Mouse (Mus musculus) ovary, postnatal 36 days (tissue): Measurements from ENCODE around the gene C1qtnf6.
A peak's percentile ranks its signal among the peaks of the same experiment; 100 is the strongest.

Experiments
- DNase-seq: peaks from one replicate; pipeline ENCODE4 v3.0.0; 2022; ENCODE audit warnings: low spot score, mixed read lengths

The C1qtnf6 gene

GRCm38 (mm10) chr15:78544561-78545001, 13.4 kb upstream of the C1qtnf6 start, which contains the start of gene Sstr3:
Gene Sstr3 (minus strand): TSS chr15:78544685.
- peak; percentile 52 for DNase-seq

GRCm38 (mm10) chr15:78544041-78544440, 12.8 kb upstream of the C1qtnf6 start:
- DNase-seq = no peak

GRCm38 (mm10) chr15:78542767-78543303, 11.6 kb upstream of the C1qtnf6 start:
- DNase-seq = no peak

- DNase-seq = no peak
These were observed 11.0 kb upstream of the C1qtnf6 start for GRCm38 (mm10) chr15:78542098-78542766.

GRCm38 (mm10) chr15:78541606-78542005, 10.4 kb upstream of the C1qtnf6 start:
- DNase-seq = no peak

GRCm38 (mm10) chr15:78541036-78541435, 9.8 kb upstream of the C1qtnf6 start:
- DNase-seq = no peak

GRCm38 (mm10) chr15:78535723-78536421, 4.7 kb upstream of the C1qtnf6 start:
- DNase-seq = no peak

GRCm38 (mm10) chr15:78533346-78533835, 2.2 kb upstream of the C1qtnf6 start:
- DNase-seq = no peak

- no peak for DNase-seq
These were observed 1.5 kb upstream of the C1qtnf6 start for GRCm38 (mm10) chr15:78532566-78533345.

- DNase-seq = peak; percentile 96
These were observed 769 bp upstream of the C1qtnf6 start for GRCm38 (mm10) chr15:78531901-78532469.

GRCm38 (mm10) chr15:78531451-78531720, 170 bp upstream of the C1qtnf6 start:
- DNase-seq = no peak

GRCm38 (mm10) chr15:78530141-78530540, 1.1 kb downstream of the C1qtnf6 start:
- DNase-seq = no peak

- peak; percentile 73 for DNase-seq
These were observed 1.7 kb downstream of the C1qtnf6 start for GRCm38 (mm10) chr15:78529428-78529990.

- DNase-seq = no peak
These were observed 2.3 kb downstream of the C1qtnf6 start for GRCm38 (mm10) chr15:78528726-78529411.

- no peak for DNase-seq
These were observed 3.2 kb downstream of the C1qtnf6 start for GRCm38 (mm10) chr15:78527973-78528372.

GRCm38 (mm10) chr15:78524163-78524562, 7.1 kb downstream of the C1qtnf6 start:
- no peak for DNase-seq

GRCm38 (mm10) chr15:78521892-78522291, 9.3 kb downstream of the C1qtnf6 start:
- DNase-seq = no peak

- no peak for DNase-seq
These were observed 9.9 kb downstream of the C1qtnf6 start for GRCm38 (mm10) chr15:78521331-78521730.

- DNase-seq = no peak
These were observed 11.0 kb downstream of the C1qtnf6 start for GRCm38 (mm10) chr15:78520112-78520715.

GRCm38 (mm10) chr15:78518221-78518620, 13.0 kb downstream of the C1qtnf6 start:
- DNase-seq = no peak

GRCm38 (mm10) chr15:78515759-78516158, 15.5 kb downstream of the C1qtnf6 start:
- no peak for DNase-seq
